Mouse (Mus musculus): ENCODE measurements around the gene Gm42878. TPM values are rescaled to one million over a fixed set of nuclear protein-coding genes. Genes with fewer than 3 reads are reported as not detected.
"Not testable (repeated sequence)": the region's sequence is repeated elsewhere in the genome, so short reads cannot be mapped to it uniquely, and the experiment has no call there.

The Gm42878 gene
- polyA plus RNA-seq, 2 experiments from 2014 or later: not detected

GRCm38 (mm10) chr5:121562436-121562835, 17.2 kb upstream of the Gm42878 start:
- no peak for ATAC-seq

DNA sequence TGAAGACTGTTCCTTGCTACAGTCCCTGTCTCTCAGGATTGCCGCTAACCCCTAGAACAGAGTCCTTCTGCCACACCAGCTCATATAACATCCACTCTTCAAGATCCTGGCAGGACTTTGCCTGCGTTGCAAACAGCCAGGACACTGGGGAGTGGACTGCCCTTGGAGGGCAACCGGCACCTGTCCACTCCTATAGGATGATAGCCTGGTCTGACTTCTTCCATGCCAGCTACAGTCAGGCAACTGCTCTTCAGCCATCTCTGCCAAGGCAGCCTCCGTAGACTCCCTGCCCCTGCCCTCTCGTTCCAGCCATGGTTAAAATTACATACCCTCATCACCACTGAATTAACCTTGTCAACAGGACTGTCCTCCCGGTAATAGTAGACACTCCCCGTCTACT, 3.9 kb upstream of the Gm42878 start:
- no peak for ATAC-seq

GRCm38 (mm10) chr5:121547084-121547483, 1.8 kb upstream of the Gm42878 start:
- ATAC-seq: no peak

- no peak for ATAC-seq
These were observed 1.2 kb upstream of the Gm42878 start for GRCm38 (mm10) chr5:121546530-121546895.

GRCm38 (mm10) chr5:121545793-121546529, 679 bp upstream of the Gm42878 start, which contains the start of gene Mapkapk5:
TSS of gene Mapkapk5 (minus strand) at chr5:121545905.
- peak; percentile 89 for ATAC-seq

- no peak for ATAC-seq
These were observed 1.9 kb downstream of the Gm42878 start for GRCm38 (mm10) chr5:121543370-121543769.

GRCm38 (mm10) chr5:121541235-121541634, 4.0 kb downstream of the Gm42878 start:
- no peak for ATAC-seq

DNA sequence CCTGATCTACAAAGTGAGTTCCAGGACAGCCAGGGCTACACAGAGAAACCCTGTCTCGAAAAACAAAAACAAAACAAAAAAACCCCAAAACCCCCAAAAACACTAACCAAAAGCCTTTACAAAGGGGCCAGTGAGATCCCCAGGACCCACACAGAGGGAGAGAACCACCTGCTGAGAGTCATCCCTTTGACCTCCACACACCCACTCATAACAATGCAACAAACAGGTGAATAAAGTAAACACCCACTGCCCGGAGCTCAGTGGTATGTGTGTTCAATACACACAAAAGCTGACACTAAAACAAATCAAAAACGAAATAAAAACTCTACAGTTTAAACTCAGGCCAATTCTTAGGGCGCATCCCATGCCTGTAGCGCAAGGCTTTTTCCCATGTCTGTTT, 5.2 kb downstream of the Gm42878 start:
- no peak for ATAC-seq

- ATAC-seq: no peak
These were observed 7.7 kb downstream of the Gm42878 start for GRCm38 (mm10) chr5:121537588-121537987.

GRCm38 (mm10) chr5:121536921-121537555, 8.2 kb downstream of the Gm42878 start:
- ATAC-seq: no peak

- no peak for ATAC-seq
These were observed 10.2 kb downstream of the Gm42878 start for GRCm38 (mm10) chr5:121535116-121535515.

DNA sequence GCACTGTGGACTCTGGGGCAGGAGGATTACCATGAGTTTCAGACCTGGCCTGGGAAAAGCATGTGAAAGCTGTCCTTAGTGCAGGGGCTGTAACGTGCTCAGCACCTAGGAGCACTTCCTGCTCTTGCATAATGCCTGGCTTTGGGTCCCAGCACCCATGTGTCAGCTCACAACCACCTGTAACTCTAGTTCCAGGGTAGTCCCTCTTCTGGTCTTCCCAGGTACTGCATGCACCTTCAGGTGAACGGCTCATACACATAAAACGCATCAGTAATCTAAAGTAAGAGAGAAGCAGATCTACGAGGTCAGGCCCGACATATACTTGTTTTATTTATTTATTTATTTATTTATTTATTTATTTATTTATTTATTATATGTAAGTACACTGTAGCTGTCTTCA, 10.8 kb downstream of the Gm42878 start:
- no peak for ATAC-seq

DNA sequence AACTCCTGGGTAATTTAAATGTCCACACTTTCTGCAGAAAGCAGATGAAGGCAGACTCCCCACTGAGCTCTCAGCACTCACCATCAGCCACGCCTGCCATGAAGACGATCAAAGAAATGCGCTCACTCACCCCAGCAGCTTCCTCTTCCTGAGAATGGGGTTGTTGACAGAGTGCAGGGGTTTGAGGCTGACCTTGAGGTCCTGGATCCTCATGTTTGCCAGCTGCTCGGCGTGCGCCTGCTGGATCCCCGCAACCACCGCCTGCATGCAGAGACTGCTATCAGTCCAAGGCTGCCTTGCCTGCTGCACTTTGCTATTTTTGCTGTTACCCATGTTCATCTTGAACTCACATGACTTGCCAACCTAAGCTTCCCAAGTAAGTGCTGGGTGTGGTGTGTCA, 18.3 kb downstream of the Gm42878 start:
- ATAC-seq: no peak

- ATAC-seq: no peak
These were observed 18.8 kb downstream of the Gm42878 start for GRCm38 (mm10) chr5:121526526-121526925.

DNA sequence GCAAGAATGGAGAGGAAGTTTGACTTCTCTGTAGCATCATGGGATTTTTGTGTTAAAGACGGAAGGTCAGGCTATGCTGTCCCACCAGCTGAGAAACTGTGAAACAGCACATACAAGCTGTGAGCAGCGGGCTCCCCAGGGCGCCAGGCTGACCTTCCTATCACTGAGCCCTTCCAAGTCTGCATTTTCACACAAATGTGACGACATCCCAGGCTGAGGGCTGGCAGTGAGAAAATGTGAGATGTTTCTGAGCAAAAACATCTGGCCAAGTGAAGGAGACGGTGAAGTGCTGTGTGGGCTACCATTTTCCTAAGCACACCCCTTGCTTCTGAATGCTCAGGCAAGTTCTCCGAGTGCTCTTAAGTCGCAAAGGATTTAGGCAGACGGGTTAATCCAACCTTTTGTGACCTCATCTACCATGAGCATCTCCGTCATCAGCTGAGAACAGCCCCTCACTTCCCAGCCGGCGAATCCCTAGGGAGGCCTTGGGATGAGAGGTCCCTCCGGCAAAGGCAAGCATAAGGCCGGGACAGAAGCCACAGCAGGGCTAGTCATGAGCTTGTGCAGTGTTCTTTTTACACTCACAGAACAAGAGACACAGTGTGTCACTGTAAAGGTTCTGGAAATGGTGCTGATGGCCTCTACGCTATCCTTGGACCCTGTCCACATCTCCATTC, 19.4 kb downstream of the Gm42878 start:
- no peak for ATAC-seq

GRCm38 (mm10) chr5:121519758-121520157, 25.5 kb downstream of the Gm42878 start:
- not testable (repeated sequence) for ATAC-seq

DNA sequence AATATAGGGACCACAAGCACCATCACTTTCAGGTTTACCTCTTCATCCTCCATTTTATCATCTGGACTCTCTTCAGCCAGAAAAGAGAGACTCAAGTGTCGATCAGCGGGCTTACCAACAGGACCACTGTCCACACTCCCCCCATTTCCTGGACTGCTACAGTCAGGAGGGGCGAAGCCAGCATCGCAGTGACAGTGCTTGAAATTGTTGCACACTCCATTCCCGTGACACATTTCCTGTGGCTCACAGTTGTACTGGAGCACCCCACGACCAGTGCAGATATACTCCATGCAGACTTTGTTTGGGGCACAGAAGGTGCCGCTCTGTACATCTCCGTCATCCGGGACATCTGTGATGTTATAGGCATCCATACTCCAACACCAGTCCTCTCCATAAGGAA, 26.3 kb downstream of the Gm42878 start:
- no peak for ATAC-seq

GRCm38 (mm10) chr5:121510009-121510408, 35.3 kb downstream of the Gm42878 start:
- no peak for ATAC-seq

DNA sequence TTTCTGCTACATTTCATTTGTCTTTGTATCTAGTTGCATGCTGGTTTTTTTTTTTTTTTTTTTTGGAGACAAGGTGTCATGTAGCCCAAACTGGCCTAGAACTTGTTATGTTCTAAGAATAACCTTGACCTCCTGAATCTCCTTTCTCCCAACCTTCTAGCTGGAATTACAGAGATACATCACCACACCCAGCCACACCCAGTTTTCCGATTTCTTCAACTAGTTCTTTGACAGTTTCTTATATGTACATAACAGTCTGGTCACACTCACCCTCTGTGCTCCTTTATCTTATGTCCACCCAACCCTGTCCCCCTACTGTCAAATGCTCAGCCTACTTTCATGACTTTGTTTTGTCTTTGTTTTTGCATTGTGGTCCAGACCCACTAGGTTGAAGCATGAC, 38.4 kb downstream of the Gm42878 start:
- no peak for ATAC-seq

DNA sequence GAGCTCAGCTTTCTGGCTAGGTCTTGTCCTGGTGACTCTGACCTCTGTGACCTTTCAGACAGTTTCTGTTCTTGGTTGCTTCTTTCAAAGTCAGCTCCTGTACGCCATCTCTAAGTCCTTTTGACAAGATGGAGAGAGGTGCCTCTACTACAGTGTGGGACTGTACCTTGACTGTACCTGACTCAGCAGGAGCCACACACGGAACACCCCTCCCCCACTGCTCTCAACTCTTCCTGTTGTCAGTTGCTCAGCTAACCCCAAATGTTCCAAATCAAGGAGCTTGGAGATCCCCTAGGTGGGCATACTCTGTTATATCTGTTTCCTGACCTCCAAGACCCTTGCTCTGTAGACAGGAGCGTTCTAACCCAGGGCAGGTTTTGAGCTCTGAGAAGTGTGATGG, 42.1 kb downstream of the Gm42878 start, which contains the start of gene Adam1b:
TSS of gene Adam1b (minus strand) at position 205 of the 400 bp plus-strand sequence.
- ATAC-seq: no peak

- ATAC-seq: not testable (repeated sequence)
These were observed 43.8 kb downstream of the Gm42878 start for GRCm38 (mm10) chr5:121501424-121501996.

- no peak for ATAC-seq
These were observed 44.6 kb downstream of the Gm42878 start for GRCm38 (mm10) chr5:121500719-121501118.

- no peak for ATAC-seq
These were observed 52.0 kb downstream of the Gm42878 start for GRCm38 (mm10) chr5:121493305-121493704.

All from activated CD4-positive, CD25-positive, alpha-beta regulatory T cell, adult 4 months (primary cell).